Mouse (Mus musculus) midbrain, embryonic 14.5 days (tissue): Measurements from ENCODE around the gene BC016579. TPM values are rescaled to one million over a fixed set of nuclear protein-coding genes. Genes with fewer than 3 reads are reported as not detected.

Source experiments
- ATAC-seq: fragments of 200-750 bp; cut with Nextera tagmentation; 2 replicates; pipeline ENCODE4 v1.8.0; 2017; ENCODE audit warnings: moderate number of reproducible peaks, moderate library complexity; ENCODE audit not compliant: low FRiP score, low TSS enrichment
- DNase-seq: peaks from one replicate; pipeline ENCODE4 v3.0.0-alpha.2; 2015
- H3K27ac ChIP-seq: fragments of 300-500 bp; sonication (generic); replicated peaks from 2 replicates; pipeline ENCODE4 v1.5.1; 2014; ENCODE audit warnings: mild to moderate bottlenecking, low read depth, low read length, moderate library complexity
- H3K27me3 ChIP-seq: fragments of 300-500 bp; sonication (generic); 2 replicates; pipeline ENCODE4 v1.6.1; 2014; ENCODE audit warnings: low read length, control low read depth, mixed read lengths; ENCODE audit not compliant: control insufficient read depth, insufficient read depth
- H3K36me3 ChIP-seq: fragments of 300-500 bp; sonication (generic); 2 replicates; pipeline ENCODE4 v1.6.1; 2014; ENCODE audit warnings: low read length, control low read depth; ENCODE audit not compliant: control insufficient read depth, insufficient read depth
- H3K4me1 ChIP-seq: fragments of 300-500 bp; sonication (generic); 2 replicates; pipeline ENCODE4 v1.6.1; 2014; ENCODE audit warnings: mild to moderate bottlenecking, antibody characterized with exemption, low read length, control low read depth; ENCODE audit not compliant: control insufficient read depth, insufficient read depth
- H3K4me2 ChIP-seq: fragments of 300-500 bp; sonication (generic); 2 replicates; pipeline ENCODE4 v1.6.1; 2014; ENCODE audit warnings: mild to moderate bottlenecking, low read length, moderate library complexity
- H3K4me3 ChIP-seq: fragments of 300-500 bp; sonication (generic); replicated peaks from 2 replicates; pipeline ENCODE4 v1.5.1; 2014; ENCODE audit warnings: low read depth, low read length
- H3K9ac ChIP-seq: fragments of 300-500 bp; sonication (generic); replicated peaks from 2 replicates; pipeline ENCODE4 v1.6.1; 2014; ENCODE audit warnings: mild to moderate bottlenecking, low read length, moderate library complexity
- H3K9me3 ChIP-seq: fragments of 300-500 bp; sonication (generic); 2 replicates; pipeline ENCODE4 v1.6.1; 2016; ENCODE audit warnings: low read length, control low read depth, mixed read lengths; ENCODE audit not compliant: control insufficient read depth
- WGBS: fragments of 180-500 bp; shearing (Covaris S2); extraction: QIAGEN DNeasy Blood & Tissue Kit; methylation state at CpG from one replicate; pipeline ENCODE4 v1.1.7; 2014; 5-methylcytosine and 5-hydroxymethylcytosine counted together
- polyA plus RNA-seq: library from polyadenylated mRNA; unstranded; fragments of >200 nt; fragmentation: Nextera tagmentation; extraction: Ambion mirVana; gene quantifications from 2 replicates; pipeline ENCODE4 v1.2.1, GENCODE M21; 2014

BC016579 gene
- polyA plus RNA-seq, 1 experiment from 2014 or later: 0.09 TPM

DNA sequence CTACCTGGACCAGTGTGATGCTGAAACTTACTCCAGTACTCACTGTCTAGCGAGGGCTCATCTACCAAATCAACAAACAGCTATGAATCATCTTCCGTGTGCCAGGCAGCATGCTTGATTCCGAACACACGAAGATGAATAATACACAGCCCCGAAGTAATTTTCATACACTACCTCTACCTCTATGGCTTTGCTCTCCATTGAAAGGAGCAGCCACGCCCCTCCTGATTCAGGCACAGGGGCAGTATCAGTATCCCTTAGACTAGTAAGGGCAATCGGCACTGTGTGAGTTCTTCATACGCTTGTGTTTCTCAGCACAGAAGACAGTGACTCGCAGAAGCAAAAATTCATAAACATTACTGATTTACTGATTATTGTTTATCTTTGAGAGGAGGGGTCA lies 597 bp upstream of the BC016579 start:
- Histone ChIP-seq H3K36me3 (no peaks in the 10 kb centered on the region), H3K4me2 (no peak overlapping the region; the same call in 1 of the 2 replicates)

DNA sequence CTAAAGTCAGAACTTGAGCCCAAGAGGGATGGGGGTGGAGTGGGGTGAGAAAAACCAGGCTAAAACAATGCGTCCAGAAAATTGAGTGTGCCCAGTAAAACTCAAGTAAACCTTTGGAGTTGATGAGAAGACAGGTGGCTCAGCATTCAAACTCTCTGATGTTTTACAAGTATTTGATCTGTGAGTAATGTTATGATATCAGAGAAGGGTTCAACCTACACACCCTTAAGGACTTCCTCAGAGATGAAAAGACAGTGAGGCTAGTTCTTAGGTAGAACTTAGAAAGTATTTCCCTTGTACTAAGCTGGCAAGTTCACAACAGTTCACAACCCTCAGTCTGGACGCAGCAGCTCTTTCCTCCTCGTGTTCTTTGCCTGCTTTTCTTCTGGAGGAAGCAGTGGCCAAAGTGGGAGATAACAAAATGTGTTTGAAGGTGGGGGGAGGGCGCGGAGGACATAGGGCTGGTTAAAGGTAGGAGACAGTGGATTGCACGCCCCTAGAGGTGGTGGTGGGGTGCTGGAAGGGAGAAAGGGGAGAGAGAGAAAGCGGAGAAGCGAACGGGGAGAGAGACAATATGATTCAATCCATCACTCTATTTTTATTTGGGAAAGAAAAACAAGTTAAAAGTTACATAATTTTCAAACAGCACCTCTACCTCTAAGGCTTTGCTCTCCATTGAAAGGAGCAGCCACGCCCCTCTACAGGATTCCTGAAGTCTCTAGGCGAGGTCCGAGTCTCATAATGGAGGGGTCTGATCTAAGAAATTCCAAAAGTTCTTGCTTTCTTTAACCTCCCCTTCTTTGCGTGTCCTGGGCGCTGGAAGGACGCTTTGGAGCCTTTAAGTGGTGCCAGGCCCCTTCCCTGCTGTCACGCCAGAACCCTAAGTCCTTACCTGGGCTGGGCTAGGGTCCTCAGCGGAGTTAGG lies 597 bp downstream of the BC016579 start:
- 15% methylated on average over 17 of the region's 17 CpGs for WGBS
- Histone ChIP-seq H3K4me1 (no peaks in the 10 kb centered on the region), H3K27ac (no peak overlapping the region), H3K9ac (no peak overlapping the region), H3K27me3 (0 out of 2 replicates have a peak, but pooled peaks cover 4% of the 10 kb centered on the region), H3K4me2 (peak overlapping the region; percentile 46), H3K36me3 (no peaks in the 10 kb centered on the region), H3K9me3 (no peaks in the 10 kb centered on the region), H3K4me3 (peak overlapping the region; percentile 16)
- ATAC-seq (no peak), DNase-seq (no peak)

More for the DNA sequence above, 597 bp upstream of the BC016579 start:
- Histone ChIP-seq H3K4me3 (no peak overlapping the region), H3K9me3 (no peaks in the 10 kb centered on the region), H3K27me3 (0 out of 2 replicates have a peak, but pooled peaks cover 4% of the 10 kb centered on the region), H3K27ac (no peak overlapping the region), H3K4me1 (no peaks in the 10 kb centered on the region), H3K9ac (no peak overlapping the region)
- 63% methylated on average over 9 of the region's 9 CpGs for WGBS
- no peak for DNase-seq
- no peak for ATAC-seq

DNA sequence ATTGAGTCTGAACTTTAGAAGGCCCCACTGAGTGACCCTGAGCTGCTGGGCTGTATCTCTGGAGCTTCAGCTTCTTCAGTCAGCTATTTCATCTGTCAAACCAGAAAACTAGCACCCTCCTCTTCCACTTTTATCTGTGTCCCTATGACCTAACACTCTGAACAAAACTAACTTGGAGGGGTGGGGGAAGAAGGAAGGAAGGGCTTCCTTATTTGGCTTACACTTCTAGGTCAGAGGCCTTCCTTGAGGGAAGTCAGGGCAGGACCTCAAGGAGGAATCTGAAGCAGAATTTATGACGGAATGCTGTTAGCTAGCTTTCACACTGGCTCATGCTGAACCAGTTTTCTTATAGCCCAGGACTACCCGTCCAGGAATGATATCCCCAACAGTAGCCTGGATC lies 2.4 kb downstream of the BC016579 start:
- Histone ChIP-seq H3K9me3 (no peaks in the 10 kb centered on the region), H3K4me1 (no peaks in the 10 kb centered on the region), H3K4me2 (no peak overlapping the region), H3K27me3 (0 out of 2 replicates have a peak, but pooled peaks cover 4% of the 10 kb centered on the region), H3K36me3 (no peaks in the 10 kb centered on the region), H3K4me3 (no peak overlapping the region), H3K27ac (no peak overlapping the region), H3K9ac (no peak overlapping the region)
- no peak for ATAC-seq
- 81% methylated on average over 2 of the region's 2 CpGs for WGBS
- no peak for DNase-seq

DNA sequence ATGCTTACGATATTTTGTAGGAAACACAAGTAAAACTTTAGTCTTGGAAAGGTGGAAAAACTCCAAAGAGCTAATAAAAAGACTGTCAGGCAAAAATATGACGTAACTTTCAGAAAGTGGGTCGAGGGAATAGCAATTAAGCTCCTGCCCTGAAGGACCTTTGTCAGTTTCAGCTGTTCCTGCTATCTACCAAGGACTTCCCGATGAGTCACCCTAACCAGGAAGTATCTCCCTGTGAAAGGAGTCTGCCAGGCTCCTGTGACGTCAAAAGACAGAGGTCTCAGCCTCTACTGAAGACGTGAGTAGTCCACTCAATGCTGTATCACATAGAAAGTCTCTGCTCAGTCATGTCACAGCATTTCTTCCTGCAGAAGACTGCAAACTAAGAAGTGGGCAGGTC lies 9.5 kb downstream of the BC016579 start:
- Histone ChIP-seq H3K36me3 (no peaks in the 10 kb centered on the region), H3K4me3 (no peak overlapping the region), H3K27ac (no peak overlapping the region), H3K9me3 (no peaks in the 10 kb centered on the region), H3K4me1 (no peaks in the 10 kb centered on the region), H3K27me3 (no peaks in the 10 kb centered on the region), H3K9ac (no peak overlapping the region), H3K4me2 (no peak overlapping the region)
- ATAC-seq (no peak), DNase-seq (no peak)
- WGBS: 79% methylated on average over 6 of the region's 6 CpGs

DNA sequence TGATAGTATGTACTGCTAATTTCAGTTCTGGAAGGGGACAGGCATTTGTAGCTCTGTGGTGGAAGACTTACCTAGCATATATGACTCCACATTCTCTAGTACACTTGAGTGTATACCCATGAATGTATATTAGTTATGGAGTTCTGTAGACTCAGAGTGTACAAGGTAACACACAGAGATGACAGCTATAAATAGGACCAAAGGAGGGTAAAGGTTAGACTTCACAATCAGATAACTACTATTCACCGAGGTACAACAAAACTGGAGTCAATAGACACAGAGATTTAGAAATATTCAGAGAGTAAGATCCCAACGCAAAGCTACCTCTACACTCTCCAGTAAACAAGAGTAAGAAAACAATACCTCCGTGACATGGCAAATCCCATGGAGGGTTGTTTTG lies 9.9 kb downstream of the BC016579 start:
- H3K9me3 ChIP-seq: no peaks in the 10 kb centered on the region
- no peaks in the 10 kb centered on the region for H3K4me1 ChIP-seq
- no peak overlapping the region for H3K4me3 ChIP-seq
- no peaks in the 10 kb centered on the region for H3K36me3 ChIP-seq
- H3K27ac ChIP-seq: no peak overlapping the region
- WGBS: 95% methylated on average over 3 of the region's 3 CpGs
- no peak overlapping the region for H3K9ac ChIP-seq
- no peak for ATAC-seq
- no peak overlapping the region for H3K4me2 ChIP-seq
- no peak for DNase-seq
- no peaks in the 10 kb centered on the region for H3K27me3 ChIP-seq

DNA sequence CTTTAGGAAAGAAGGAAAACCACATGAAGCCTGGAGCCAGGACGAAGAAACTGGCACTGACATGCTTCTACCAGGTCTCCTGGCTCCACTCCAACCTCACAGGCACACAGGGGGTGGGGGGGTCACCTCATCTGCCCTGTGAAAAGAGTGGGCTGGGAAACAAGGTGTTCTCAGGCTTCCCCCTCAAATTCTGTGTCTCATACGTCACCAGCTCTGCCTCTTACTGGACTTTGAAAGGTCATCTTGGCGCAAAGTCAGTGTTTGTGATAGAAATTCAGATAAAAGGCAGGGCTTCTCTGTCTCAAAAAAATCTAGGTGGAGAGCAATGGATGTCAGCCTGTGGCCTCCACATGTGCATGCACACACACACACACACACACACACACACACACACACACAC lies 12.6 kb downstream of the BC016579 start:
- no peaks in the 10 kb centered on the region for H3K36me3 ChIP-seq
- 79% methylated on average over 3 of the region's 3 CpGs for WGBS
- H3K4me3 ChIP-seq: no peak overlapping the region
- H3K9me3 ChIP-seq: no peaks in the 10 kb centered on the region
- no peaks in the 10 kb centered on the region for H3K4me1 ChIP-seq
- H3K4me2 ChIP-seq: no peak overlapping the region
- ATAC-seq (no peak), DNase-seq (no peak)
- H3K27ac ChIP-seq: no peak overlapping the region
- H3K27me3 ChIP-seq: no peaks in the 10 kb centered on the region
- H3K9ac ChIP-seq: no peak overlapping the region

DNA sequence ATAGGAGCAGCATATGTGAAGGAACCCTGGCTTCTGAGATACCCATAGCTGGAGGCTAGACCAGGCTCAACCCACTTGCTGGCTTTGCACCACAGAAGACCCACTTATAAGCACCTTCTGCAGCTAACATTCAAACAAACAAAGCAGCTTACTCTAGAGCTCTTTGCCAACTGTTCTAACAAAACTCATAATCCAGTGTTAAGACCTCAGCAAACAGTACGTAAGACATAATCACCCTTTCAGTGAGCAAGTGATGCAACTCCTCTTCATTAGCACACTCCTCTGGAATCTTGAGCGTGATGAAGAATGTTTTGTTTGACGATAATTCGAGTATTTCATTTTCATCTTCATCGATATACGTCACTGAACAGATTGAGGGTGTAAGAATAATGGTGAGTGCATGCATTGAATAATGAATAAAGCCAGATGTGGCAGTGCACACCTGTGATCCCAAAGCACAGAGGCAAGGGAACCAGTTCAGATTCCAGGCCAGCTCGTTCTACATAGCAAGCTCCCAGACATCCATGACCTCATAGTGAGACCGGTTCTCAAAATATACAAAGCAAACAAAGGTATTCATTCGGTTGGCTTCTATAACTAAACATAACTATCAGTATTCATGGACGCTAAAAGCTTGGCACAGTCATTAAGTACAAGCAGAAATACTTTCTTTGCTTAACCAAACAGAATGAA lies 13.7 kb downstream of the BC016579 start:
- no peaks in the 10 kb centered on the region for H3K27me3 ChIP-seq
- H3K9ac ChIP-seq: no peak overlapping the region
- H3K27ac ChIP-seq: no peak overlapping the region
- DNase-seq (no peak), ATAC-seq (no peak)
- no peaks in the 10 kb centered on the region for H3K9me3 ChIP-seq
- WGBS: 88% methylated on average over 10 of the region's 10 CpGs
- no peak overlapping the region for H3K4me2 ChIP-seq
- no peaks in the 10 kb centered on the region for H3K36me3 ChIP-seq
- no peak overlapping the region for H3K4me3 ChIP-seq
- no peaks in the 10 kb centered on the region for H3K4me1 ChIP-seq

DNA sequence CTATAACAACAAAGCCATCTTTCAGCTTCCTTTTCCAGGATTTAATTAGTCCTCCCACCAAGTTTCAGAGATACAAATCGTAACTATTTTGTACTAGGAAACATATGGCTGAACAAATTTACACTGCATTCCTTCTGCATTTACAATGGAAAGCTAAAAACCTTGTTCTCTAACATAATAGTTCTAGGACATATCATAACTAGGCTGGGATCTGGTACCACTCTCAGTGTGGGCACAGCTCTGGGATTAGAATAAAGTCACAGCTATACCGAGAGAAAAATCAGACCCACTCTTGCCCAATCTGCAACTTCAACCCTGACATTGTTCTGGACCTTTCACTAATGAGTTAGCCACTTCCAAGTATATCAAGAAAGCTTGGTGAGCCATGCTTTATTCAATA lies 18.0 kb downstream of the BC016579 start:
- ATAC-seq (no peak), DNase-seq (no peak)
- Histone ChIP-seq H3K9me3 (no peaks in the 10 kb centered on the region), H3K27me3 (no peaks in the 10 kb centered on the region), H3K27ac (no peak overlapping the region), H3K4me3 (no peak overlapping the region), H3K36me3 (no peaks in the 10 kb centered on the region), H3K4me1 (no peaks in the 10 kb centered on the region), H3K9ac (no peak overlapping the region), H3K4me2 (no peak overlapping the region)
- WGBS: 89% methylated on average over 2 of the region's 2 CpGs
